In genomic region chr14:79848116-79848515, GRCm38 (mm10) we compare ENCODE assay signal across 28 mouse cellular contexts.
"Had no signal": no experiment of that assay in that cellular context is flagged by ENCODE, and none has a peak within 500 bp of the region (broad histone marks: within the 10 kb centered on the region; RNA-seq: fewer than 3 reads in every experiment).

No protein-coding gene starts in this region.

- H3K27ac ChIP-seq: embryonic facial prominence, embryonic 10.5 days; embryonic facial prominence, embryonic 12.5 days; embryonic facial prominence, embryonic 13.5 days; embryonic facial prominence, embryonic 15.5 days; forebrain, embryonic 10.5 days; forebrain, embryonic 12.5 days; forebrain, embryonic 13.5 days; forebrain, embryonic 15.5 days; gastrocnemius, adult 2 months; heart, adult 2 months had no signal

- H3K4me2 ChIP-seq: embryonic facial prominence, embryonic 12.5 days; embryonic facial prominence, embryonic 13.5 days; embryonic facial prominence, embryonic 15.5 days; forebrain, embryonic 12.5 days; forebrain, embryonic 13.5 days; forebrain, embryonic 15.5 days had no signal

- H3K4me3 ChIP-seq: embryonic facial prominence, embryonic 10.5 days; embryonic facial prominence, embryonic 12.5 days; embryonic facial prominence, embryonic 13.5 days; embryonic facial prominence, embryonic 15.5 days; erythroblast, embryonic 14.5 days; forebrain, embryonic 10.5 days; forebrain, embryonic 12.5 days; forebrain, embryonic 13.5 days; forebrain, embryonic 15.5 days; gastrocnemius, adult 2 months; heart, adult 2 months had no signal

- H3K9me3 ChIP-seq: embryonic facial prominence, embryonic 10.5 days; embryonic facial prominence, embryonic 12.5 days; embryonic facial prominence, embryonic 13.5 days; embryonic facial prominence, embryonic 15.5 days; forebrain, embryonic 10.5 days; forebrain, embryonic 12.5 days; forebrain, embryonic 13.5 days; forebrain, embryonic 15.5 days had no signal

- H3K27me3 ChIP-seq: embryonic facial prominence, embryonic 12.5 days; embryonic facial prominence, embryonic 13.5 days; embryonic facial prominence, embryonic 15.5 days; forebrain, embryonic 13.5 days; forebrain, embryonic 15.5 days had no signal

- DNase-seq: cerebellum, adult 2 months; cerebellum, adult 8-10 months; cerebellum, adult 9-10 months; cerebellum, adult 9-11 months; cerebellum, postnatal 10 days; cerebellum, postnatal 14 days; cerebellum, postnatal 25 days; cerebellum, postnatal 36 days; embryo, embryonic 11 days; forebrain, postnatal 0 days; gastrocnemius, adult 2 months; gastrocnemius, postnatal 10 days; gastrocnemius, postnatal 14 days; gastrocnemius, postnatal 25 days; gastrocnemius, postnatal 36 days; heart, adult 18-20 months; heart, adult 2 months had no signal

- H3K4me1 ChIP-seq: embryonic facial prominence, embryonic 10.5 days; embryonic facial prominence, embryonic 12.5 days; embryonic facial prominence, embryonic 13.5 days; embryonic facial prominence, embryonic 15.5 days had no signal

- H3K9ac ChIP-seq: embryonic facial prominence, embryonic 12.5 days; embryonic facial prominence, embryonic 13.5 days; embryonic facial prominence, embryonic 15.5 days; forebrain, embryonic 12.5 days; forebrain, embryonic 13.5 days; forebrain, embryonic 15.5 days; forebrain, postnatal 0 days had no signal

- ATAC-seq: forebrain, embryonic 13.5 days; forebrain, embryonic 14.5 days; forebrain, embryonic 15.5 days; forebrain, embryonic 16.5 days; forebrain, postnatal 0 days had no signal

- H3K36me3 ChIP-seq: embryonic facial prominence, embryonic 10.5 days; embryonic facial prominence, embryonic 12.5 days; embryonic facial prominence, embryonic 13.5 days; embryonic facial prominence, embryonic 15.5 days; forebrain, embryonic 10.5 days; forebrain, embryonic 12.5 days; forebrain, embryonic 15.5 days had no signal
